Mouse (Mus musculus): ENCODE results near the gene Gm4952.
A peak's percentile ranks its signal among the peaks of the same experiment; 100 is the strongest.

The Gm4952 gene

GRCm38 (mm10) chr19:12599674-12600073 lies at the start of gene Gm4952:
Gene Gm4952, plus strand, starts transcription at chr19:12599974.
- DNase-seq = no peak

GRCm38 (mm10) chr19:12550005-12550942 lies 49.5 kb upstream of the Gm4952 start:
- DNase-seq = no peak

DNA sequence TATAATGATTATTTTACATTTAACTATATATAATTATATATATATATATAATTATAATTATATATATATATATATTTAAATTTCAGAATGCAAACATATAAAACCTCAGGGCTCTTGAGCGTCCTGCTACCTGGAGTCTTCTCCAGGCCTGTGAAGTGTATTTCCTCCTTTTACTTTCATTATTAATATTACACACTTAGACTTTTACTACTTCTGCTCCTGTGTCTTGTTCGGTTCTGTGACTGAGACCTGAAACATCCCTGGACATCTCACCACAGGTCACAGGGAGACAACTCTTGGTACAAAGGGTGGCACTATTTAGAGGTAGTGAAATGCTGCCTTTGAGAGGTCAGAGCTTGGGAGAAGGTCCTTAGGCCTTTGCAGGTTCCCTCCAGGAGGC lies 43.5 kb upstream of the Gm4952 start:
- DNase-seq = no peak

GRCm38 (mm10) chr19:12558219-12558618 lies 41.6 kb upstream of the Gm4952 start:
- DNase-seq = no peak

DNA sequence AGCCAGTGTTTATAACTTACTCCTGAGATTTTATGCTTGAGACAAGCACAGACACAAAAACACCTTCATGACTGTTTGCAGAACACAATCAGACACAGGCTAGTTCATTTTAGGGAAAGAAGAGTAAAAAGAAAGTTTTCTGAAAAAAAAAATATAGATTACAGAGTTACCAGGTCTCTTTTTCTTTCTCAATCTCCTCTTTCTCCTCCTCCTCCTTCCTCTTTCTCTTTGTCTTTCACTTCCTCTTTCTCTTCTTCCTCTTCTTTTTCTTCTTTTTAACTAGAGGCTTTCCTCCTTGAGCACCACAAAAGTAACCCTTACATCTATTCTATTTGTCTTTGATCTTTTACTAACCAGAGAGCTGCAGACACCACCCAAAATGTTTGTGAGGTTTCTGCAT lies 35.6 kb upstream of the Gm4952 start:
- DNase-seq = no peak

DNA sequence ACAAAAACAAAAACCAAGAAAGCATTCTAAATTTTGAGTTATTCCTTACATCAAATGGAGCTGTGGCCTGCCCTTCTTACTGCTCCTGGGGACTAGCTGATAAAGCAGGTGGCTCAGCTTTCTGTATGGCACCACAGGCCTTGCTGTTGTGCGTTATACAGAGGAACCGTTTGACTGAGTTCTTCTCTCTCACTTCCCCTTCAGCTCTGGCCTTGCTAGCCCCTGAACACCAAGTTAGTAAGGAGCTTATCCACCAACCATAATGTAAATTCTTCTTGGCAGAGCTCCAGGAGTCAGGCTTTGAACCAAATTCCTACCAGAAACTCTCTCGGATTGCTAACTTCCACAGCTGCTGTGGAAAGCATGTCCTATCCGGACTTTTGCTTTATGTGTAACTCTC lies 32.8 kb upstream of the Gm4952 start:
- peak; percentile 24 for DNase-seq

- DNase-seq = no peak
These were observed 28.9 kb upstream of the Gm4952 start for GRCm38 (mm10) chr19:12570866-12571265.

DNA sequence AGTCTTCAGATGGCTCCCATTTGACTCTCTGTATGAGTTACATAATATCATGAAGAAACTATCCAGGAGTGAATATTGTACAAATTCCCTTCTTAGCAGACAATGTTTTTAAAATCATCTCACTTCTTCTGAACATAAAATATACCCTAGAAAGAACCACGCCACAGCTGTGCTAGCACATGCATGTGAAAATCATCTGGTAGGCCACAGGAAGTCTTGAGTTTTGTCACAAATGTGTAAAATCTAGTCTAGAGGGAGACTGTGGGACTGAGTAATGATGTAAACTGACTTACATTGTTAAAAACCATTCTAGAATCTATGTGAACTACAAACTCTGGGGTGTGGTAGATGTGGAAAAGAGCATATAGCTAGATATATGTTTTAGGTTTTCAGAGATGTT lies 28.1 kb upstream of the Gm4952 start:
- DNase-seq = no peak

DNA sequence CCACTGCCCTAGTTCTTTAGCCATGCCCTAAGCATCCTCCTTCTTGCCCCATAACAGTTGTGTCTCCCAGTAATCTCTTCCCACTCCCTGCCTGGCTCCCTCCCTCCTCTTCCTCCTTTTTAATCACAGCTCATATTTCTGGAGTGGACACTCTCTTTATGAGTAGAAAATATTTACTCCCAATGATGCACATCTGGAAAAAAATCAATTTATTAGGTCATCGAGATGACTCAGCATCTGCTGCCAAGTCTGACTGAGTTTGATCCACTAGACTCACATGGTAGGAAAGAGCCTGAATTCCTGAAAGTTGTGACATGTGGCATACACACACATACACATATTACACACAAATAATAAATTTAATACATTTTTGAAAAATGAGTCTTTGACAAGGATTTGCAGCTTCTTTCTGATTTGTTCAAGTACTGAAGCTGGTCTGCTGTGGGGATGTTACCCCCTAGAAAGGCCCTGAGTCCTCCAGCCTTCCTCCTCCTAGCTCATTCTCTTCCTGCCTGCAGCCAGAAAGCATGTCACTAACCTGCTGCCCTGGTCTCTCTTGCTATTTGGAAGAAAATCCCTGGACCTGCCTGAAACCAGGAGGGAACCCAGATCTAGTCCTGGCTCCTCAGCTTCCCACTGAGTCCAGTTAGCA lies 27.0 kb upstream of the Gm4952 start:
- DNase-seq = no peak

GRCm38 (mm10) chr19:12573266-12574011 lies 26.3 kb upstream of the Gm4952 start:
- DNase-seq = peak; percentile 87

DNA sequence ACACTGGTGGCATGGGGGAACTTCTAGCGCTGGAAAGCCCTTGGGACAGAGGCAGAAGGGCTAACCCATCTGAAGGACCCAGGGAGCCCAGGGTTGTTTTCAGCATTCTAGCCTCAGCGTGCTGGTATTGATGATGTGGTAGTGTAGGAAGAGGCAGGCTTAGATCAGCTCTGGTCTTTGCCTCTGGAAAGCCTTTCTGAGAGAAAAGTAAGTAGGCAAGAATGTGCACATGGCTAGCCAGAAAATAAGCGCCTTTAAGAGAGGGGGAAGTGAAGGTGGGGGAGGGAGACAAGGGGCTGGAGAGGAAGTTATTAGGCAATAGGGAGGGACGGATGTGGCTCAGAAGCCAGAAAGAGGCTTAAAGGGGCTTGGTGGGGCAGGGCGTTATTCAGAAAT lies 25.8 kb upstream of the Gm4952 start:
- no peak for DNase-seq

DNA sequence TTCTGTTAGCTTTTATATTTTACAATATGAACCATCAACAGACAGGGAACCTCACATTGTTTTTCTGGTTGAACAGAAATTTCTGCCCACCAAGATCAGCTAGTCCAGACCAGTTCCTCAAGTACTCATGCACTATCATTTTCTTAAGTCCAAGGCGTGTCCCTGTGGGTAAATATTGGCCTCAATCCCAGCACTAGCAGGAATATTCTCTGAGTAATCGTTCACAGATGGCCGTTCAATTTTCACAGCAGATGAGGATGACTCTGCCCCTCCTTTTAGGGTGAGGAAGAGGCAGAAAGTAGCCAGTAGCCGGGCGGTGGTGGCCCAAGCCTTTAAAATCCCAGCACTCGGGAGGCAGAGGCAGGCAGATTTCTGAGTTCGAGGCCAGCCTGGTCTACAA lies 24.7 kb upstream of the Gm4952 start:
- DNase-seq = no peak

DNA sequence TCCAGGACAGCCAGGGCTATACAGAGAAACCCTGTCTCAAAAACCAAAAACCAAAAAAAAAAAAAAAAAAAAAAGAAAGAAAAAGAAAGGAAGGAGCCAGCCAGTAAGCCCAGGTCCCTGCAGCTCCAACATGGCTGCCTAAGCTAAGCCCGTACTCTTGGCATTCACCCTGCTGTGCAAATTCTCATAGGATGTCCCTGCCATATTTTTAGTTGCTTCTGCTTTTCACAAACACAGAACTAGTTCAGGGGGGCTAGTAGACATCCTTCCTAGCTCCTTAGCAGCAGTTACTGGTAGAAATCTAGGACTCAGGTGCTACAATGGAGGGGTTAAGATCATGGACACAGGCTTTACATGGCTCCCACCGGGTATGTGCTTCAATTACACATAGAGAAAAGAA lies 24.3 kb upstream of the Gm4952 start:
- no peak for DNase-seq

DNA sequence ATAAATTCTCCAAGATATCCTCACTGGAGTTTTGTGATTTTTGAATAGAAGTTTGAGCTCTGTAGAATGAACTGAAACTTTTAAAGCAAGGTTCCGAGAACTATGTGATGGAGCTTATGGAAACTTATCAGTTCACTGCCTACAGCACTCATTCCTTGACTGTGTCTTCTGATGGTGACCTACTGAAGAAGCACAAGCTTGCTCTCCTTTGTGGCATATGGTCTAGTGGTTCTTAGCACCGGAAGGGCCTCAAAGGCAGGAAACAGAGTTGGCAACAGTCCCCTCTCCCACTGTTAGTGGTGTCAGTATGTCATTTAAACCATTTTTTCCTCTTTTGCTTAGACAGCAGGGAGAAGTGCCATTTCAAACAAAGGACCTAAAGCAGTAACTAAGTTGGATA lies 23.1 kb upstream of the Gm4952 start:
- DNase-seq = no peak

GRCm38 (mm10) chr19:12585310-12585709 lies 14.5 kb upstream of the Gm4952 start:
- no peak for DNase-seq

DNA sequence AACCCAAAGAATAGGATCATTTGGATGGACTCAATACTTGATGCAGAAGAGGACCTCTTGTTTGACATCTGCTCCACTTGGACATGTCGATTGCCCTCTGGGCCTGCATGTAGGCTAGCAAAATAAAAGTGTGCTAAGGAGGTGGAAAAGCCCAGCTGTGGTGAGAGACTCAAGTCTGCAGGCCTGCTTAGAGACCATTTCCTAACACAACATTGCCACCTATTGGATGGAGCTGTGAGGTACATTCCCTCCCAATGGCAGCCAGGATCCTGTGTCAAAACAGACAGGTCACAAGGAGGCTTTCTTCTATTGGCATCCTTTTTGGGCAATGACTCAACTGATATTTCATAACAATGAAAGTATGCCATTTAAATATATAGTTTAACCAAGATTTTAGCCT lies 7.9 kb upstream of the Gm4952 start:
- DNase-seq = peak; percentile 56

- no peak for DNase-seq
These were observed 4.6 kb upstream of the Gm4952 start for GRCm38 (mm10) chr19:12595135-12595529.

DNA sequence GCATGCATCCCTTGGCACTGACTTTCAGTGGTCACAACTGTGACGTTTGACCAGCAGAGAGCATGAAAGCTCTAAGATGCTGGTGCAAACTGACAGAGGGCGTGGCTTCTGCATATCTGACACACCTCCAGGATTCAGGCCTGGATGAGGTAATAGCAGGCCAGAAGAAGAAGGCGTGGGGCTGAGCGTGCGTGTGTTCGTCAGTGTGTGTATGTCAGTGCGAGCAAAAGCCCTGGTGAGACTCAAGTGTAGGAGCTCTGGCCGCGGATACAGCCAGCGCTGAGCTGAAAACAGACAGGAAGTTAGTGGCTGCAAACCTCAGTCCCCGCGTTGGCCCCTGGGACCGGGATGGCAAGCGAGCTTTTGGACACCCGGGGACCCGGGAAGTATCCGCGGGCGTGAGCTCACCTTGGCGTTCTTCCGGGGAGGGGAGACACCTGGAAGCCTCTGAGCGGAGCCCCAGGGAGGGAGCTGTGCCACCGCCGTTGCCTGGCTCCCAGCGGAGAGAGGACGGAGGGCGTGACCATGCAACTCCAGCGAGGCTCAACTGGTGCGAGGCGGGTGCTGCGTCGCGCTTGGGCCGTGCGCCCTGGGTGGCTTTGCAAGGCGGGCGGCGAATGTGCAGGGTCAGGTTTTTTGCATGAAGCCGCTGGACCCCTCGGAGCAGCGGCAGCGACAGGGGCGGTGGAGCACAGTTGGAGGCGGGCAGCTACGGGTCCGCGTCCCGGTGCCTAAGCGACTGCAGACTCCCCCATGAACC lies 4.1 kb upstream of the Gm4952 start:
- peak; percentile 75 for DNase-seq

DNA sequence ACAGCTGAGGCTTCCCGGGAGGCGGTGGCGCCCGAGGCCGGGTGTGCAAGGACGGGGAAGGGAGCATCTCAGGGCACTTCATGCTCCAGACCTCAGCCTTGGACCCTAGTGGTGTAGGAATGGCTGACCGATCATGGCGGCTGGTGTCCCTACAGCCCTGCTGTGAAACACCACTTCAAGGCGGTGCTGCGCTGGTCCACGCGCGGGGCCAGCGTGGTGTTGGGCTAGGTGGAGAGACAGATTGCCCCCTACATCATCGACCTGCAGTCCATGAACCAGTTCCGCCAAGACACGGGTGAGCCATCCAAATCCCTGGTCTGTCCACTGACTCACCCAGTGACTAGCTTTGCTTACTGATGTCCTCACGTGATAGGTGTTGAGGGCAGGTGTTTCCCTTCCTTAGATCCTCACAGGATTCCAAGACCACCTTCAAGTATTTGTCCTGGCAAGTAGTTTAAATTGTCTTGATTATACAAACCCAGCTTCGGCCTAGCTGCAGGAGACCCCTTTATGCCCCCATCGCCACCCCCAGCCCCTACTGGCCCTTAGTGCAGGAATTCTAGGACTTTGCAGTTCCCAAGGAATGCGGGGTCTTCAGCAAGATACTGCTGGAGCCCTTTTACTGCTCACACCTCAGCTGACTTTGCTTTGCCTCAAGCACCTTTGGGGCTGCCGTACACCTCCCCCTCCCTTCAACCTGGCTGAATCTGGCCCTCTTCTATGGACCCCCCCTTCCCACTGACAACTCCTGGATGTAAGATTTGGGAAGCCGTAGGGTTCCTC lies 3.3 kb upstream of the Gm4952 start:
- no peak for DNase-seq

GRCm38 (mm10) chr19:12597073-12597405 lies 2.7 kb upstream of the Gm4952 start:
- DNase-seq = no peak

- no peak for DNase-seq
These were observed 1.1 kb upstream of the Gm4952 start for GRCm38 (mm10) chr19:12598674-12599073.

All from layer of hippocampus, adult 9-11 months (tissue).